Mouse (Mus musculus): ENCODE data around the gene Dvl3.
"Not testable (repeated sequence)": the region's sequence is repeated elsewhere in the genome, so short reads cannot be mapped to it uniquely, and the experiment has no call there.

The Dvl3 gene

DNA sequence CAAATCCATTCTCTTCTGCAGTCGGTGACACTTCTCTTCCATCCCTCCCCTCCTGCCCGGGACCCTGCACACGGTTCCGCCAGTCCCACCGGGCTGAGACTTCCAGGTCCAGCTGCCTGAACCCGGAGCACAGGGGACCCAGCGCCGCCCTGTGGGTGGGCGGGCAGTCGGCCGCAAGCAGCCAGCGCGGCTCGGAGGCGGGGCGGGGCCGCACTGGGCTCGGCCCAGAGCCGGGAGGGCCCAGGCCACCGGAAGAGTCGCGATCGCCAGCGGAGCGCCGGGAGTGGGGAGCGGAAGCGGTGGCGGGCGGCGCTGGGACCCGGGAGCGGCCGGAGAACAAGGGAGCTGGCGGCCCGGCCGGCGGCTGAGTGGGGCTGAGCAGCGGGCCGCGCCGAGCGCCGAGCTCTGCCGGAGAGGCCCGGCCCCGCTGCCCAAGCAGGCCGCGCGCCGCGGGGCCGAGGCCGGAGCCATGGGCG lies at the start of gene Dvl3:
Gene Dvl3 (plus strand): TSS at position 257 of the 476 bp plus-strand sequence.
- DNase-seq (ENCODE audit: low spot score), result peak; percentile 88

DNA sequence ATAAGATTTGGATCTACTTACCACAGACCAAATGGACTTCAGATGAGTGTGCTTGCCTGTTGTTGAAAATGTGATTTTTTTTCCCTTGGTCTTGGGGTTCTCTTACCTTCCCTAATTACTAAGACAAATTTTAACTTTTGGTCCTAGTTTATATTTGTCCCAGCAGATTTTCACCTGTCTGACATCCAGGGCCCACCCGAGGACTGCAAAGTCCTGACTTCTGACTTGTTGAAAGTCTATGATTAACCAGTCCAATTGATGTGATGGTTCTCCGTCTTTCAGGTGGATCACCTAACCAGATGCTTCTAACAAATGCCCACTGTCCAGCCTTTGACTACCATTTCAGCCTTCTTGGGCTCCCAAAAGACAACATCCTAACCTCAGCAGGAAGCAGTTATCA lies 45.8 kb upstream of the Dvl3 start:
- no peak for DNase-seq (ENCODE audit: low spot score)

DNA sequence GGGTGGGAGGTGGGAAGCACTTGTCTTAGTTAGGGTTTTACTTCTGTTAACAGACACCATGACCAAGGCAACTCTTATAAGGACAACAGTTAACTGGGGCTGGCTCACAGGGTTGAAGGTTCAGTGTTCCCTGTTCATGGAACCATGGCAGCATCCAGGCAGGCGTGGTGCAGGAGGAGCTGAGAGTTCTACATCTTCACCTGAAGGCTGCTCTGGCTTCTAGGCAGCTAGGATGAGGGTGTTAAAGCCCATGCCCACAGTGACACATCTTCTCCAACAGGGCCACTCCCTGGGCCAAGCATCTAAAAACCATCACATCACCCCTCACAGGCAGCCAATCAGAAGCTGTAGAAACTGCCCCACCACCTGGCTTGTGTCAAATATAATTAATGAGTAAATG lies 45.1 kb upstream of the Dvl3 start:
- no peak for DNase-seq (ENCODE audit: low spot score)

DNA sequence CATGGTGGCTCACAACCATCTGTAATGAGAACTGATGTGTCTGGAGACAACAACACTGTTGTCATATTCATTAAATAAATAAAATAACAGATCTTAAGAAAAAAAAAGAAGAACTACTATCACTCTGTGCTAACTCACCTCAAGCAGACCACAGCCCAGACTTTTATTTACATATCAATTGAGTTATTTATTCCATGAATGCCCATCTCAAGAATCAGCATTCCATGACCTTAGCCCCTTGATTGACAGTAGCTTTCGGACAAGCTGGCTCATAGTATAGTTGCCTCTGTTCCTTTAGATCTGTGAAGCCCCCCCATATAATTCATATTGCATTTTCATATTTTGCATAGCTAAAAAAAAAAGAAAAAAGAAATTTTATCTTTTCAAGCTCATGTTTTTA lies 43.0 kb upstream of the Dvl3 start:
- no peak for DNase-seq (ENCODE audit: low spot score)

DNA sequence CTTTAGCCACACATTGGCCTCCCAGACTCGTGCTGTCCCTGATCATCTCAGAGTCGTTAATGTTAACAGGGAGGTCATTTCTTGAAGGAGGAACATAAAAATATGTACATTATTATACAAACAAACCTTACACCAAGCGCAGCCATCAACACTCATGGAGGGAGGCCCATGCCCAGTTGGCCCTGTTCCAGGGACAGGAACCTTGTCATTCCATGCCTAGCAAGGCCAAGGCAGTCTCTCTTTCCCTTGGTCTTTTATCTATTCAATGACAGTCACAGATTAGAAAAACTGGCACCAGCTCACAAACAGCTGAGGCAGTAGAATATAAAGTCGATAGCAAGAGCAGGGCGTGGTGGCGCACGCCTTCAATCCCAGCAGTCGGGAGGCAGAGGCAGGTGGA lies 42.6 kb upstream of the Dvl3 start:
- no peak for DNase-seq (ENCODE audit: low spot score)

DNA sequence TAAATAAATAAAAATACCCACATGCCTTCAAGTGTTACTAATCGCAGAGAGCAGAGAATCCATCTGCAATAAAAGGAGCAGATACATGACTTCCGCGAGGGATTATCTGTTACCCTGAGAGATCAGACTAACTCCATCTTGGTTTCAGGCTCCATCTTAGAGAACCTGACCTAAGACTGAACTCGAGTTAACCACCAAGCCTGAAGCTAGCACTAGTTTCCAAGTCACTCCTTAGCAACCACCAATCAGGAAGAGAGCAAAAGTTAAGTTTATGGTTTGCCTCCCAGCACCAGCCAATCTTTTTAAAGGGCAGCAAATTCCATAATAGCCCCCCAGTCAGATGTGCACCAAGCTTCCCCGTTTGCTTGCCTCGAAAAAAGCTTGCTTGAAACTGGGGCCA lies 42.0 kb upstream of the Dvl3 start:
- DNase-seq (ENCODE audit: low spot score), result no peak

DNA sequence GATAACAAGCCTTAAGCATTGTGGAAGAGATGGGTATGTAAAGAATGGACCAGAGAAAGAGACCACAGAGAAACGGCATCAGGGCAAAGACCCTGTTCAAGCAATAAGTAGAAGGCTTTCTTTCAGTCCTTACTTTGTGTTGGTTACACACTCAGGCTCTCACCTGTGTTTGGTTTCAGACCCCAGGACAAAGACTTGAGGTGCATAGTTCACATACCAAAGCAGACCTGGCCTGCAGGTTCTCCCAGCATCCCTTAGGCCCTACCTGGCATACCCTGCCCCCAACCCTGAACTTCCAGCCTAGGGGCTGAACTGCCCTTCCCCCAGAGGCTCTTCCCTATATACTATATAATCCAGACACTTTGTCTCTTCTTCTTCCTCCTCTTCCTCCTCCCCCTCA lies 41.4 kb upstream of the Dvl3 start:
- DNase-seq (ENCODE audit: low spot score), result no peak

DNA sequence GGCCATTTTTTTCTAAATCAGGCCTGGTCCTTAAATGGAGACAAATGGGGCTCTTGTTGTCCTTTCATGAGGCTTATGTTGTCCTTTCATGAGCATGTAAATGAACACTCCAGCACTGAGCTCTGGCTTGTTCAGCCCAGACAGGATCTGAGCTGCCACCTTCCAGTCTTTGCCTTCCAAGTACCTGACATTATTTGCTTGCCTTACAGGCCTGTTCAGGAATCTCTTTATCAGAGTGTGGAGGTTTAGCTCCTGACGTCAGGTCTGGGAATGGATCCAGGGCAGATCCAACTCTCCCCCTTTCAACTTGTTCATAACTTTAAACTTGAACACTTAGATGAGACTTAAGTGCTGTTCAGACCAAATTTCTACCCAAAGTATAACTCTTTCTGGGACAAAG lies 39.9 kb upstream of the Dvl3 start:
- no peak for DNase-seq (ENCODE audit: low spot score)

DNA sequence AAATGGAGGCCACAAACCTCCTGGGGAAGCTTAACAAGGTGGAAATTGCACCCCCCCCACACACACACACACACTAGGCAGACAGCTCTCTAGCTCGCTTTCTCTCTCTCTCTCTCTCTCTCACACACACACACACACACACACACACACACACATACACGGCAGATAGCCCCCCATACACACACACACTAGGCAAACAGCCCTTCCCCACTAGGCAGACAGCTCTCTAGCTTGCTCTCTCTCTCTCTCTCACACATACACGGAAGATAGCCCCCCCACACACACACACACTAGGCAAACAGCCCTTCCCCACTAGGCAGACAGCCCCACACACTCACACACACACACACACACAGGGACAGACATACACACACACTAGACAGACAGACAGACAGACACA lies 39.5 kb upstream of the Dvl3 start:
- DNase-seq (ENCODE audit: low spot score), result no peak

DNA sequence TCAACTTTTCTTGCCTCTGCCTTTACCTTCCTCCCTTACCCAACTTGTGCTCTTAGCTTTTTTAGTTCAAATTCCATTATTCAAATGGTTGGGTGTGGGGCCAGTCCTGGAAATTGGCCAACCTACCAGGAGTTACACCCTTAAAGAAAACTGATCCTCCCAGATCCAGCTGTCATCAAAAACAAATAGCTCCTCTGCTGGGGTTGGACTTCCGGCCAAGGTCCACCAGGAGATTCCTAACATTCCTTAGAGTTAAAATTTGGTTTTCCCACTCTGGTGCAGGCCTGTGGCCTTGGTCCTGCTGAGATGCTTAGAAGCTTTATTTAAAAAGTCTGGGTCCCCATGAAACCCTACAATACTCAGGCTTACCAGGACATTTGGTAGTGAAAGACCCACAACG lies 38.3 kb upstream of the Dvl3 start:
- DNase-seq (ENCODE audit: low spot score), result no peak

DNA sequence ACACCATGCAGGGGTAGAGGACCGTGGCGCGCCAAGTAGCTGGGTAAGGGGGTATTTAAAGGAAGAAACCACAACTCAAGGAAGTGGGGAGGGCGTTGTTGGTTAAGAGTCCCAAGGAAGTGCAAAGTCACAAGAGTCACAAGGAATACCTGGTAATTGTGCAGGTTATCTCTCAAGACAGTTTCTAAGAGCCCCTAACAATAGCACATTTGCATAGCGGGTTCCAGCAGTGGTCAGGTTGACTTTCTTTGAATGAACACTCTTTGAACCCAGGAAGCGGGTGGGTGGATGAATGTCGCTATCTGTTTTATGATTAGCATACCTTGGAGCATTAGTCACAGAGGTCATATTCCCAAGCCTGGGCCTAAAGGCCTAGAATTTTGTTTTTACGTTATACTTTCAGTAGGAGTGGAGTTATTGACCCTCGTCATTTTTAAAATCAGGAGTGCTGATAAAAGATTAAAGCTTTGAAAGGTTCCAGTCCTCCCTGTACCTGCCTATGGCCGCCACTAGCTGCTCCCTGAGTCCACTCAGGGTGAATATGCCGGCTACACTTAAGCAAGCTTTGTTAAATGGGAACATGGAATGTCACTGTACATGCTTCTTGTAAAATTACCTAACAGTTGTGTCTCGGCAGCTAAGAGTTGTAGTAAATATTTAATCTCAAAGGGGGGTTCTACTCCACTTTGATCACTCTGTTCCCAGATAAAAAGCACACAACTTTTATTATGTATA lies 37.6 kb upstream of the Dvl3 start:
- not testable (repeated sequence) for DNase-seq (ENCODE audit: low spot score)

DNA sequence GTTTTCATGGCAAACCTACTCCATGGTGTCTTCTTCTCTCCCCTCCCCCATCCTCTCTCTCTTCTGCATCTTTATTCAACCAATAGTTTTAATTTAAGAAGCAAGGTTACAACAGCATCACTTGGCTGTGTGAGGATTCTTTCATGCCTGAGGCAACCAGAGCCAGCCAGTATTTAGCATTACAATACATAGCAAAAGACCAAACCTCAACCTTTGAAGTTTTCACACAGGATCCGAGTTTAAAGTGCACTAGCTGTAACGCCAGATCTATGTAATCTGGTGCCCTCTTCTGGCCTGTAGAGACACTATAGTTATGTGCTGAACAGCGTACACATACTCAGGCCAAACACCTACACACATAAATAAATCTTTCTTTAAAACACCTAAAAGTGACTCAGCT lies 36.7 kb upstream of the Dvl3 start:
- no peak for DNase-seq (ENCODE audit: low spot score)

DNA sequence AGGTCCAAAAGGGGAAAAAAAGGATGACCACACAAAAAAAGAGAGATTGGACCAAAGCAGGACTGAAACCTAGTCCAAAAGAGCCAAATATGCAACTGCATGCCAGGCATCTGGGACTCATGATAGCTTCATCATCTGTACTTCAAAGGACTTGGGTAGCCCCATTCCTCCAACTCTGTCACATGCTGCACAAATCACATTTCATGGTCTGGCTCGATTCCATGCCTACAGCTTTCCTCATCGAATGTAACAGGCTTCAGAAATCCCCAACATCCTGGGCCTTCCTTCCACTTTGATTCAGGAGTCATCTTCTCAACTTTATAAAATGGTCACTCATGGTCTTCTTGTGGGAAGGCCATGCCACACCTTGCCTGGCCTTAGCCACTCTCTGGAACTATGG lies 35.0 kb upstream of the Dvl3 start:
- DNase-seq (ENCODE audit: low spot score), result no peak

DNA sequence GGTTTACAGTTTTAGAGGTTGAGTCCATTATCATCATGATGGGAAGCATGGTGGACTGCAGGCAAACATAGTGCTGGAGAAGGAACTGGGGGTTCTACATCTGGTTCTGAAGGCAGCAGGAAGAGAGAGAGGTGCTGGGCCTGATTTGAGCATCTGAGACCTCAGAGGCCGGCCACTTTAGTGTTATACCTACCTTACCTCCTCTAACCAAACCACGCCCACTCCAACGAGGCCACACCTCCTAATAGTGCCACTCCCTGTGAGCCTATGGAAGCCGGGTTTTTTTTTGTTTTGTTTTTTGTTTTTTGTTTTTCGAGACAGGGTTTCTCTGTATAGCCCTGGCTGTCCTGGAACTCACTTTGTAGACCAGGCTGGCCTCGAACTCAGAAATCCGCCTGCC lies 33.1 kb upstream of the Dvl3 start:
- not testable (repeated sequence) for DNase-seq (ENCODE audit: low spot score)

DNA sequence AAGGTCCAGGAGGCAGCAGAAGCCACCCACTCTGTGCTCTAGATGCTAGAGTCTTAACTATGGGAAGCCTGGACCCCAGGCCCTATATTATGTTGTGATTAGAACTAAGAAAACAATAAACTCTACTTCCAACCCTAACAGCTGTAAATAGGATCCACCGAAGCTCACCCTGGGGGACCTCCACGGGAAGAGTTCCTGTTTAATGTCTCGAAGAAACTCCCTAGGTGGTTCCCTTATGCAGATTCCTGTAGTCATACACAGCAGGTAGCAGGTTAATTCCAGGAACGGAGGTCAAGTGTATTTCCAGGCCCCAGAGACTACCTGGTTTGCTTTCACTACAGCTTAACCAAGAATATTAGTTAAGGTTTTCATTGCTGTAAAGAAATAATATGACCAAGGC lies 31.7 kb upstream of the Dvl3 start:
- DNase-seq (ENCODE audit: low spot score), result no peak

DNA sequence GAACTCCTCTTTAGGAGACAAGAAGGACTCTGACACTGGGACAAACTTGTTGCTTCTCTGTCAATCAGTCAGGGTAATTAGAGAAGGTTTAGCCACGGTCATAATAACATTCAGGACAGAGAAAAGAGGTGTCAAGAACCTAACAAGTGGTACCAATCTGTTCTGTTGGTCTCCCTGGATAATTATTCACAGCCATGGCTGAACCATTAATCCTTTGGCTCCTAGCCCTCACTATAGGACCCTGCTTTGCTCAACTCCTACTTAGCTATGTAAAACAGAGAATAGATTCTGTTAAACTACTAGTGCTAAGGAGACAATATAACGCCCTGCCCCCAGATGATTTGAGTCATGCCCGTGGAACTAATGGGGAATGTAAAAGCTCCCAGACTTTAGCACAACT lies 30.7 kb upstream of the Dvl3 start:
- DNase-seq (ENCODE audit: low spot score), result no peak

DNA sequence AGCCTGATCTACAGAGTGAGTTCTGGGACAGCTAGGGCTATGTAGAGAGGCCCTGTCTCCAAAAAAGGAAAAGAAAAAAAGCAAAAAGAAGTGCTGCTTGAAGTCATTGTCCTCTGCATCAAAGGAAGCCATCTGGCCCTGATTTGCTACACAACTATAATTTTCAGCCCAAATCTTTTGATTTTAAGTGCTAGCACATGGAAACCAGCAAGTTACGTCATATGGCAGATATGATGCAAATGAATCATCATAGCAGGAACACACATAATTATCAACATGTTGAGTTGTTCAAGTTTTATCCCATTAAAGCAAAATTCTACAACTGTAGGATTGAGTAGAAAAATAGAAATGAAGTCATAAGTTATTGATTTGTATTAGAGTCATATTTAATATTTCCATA lies 28.6 kb upstream of the Dvl3 start:
- DNase-seq (ENCODE audit: low spot score), result no peak

DNA sequence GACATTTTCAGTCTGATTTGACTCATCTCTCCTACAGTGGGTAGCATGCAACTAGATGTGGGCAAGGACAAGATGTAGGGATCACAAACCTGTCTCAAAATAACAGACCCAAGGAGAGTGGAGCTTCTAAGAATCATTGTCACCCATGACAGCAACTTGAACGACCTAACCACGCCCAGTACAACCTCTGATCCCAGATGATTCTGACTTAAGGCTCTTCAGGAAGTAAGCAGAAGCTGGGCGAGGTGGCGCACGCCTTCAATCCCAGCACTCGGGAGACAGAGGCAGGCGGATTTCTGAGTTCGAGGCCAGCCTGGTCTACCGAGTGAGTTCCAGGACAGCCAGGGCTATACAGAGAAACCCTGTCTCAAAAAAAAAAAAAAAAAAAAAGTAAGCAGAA lies 28.0 kb upstream of the Dvl3 start:
- DNase-seq (ENCODE audit: low spot score), result not testable (repeated sequence)

DNA sequence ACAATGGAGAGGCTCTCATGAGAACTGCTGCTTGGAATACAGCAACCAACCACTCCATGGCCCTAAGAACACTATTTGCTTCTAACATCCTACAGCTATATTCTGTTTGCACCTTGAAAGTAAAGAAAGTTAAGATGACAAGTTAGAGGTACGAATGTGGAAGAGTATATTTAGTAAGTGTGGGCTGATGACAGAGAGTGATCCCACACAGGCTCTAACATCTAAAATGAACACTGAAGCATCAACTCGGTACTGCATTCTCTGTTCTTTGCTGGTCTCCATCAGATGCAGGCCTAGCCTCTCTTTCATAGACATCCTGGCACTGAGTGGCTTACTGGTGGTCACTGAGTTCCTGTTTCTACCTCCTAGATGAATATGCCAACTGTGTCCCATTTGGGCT lies 27.5 kb upstream of the Dvl3 start:
- no peak for DNase-seq (ENCODE audit: low spot score)

DNA sequence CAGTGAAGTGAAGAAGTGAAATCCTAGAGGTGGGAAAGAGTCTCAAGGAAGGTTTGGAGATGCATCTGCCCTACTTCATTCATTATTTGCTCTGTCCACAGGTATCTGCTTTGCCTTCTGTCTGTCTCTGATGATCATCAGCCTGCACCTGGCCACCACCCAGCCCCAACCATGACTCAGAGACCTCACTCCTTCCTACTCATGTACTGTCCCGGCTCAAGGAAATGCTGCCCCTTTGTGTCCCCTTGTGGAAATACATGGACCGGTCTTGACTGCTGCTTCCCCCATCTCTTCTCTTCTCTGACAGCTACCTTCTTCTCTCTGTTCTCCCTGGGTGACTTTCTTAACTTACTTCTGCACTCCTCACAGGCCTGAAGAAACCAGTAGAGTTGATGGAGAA lies 26.2 kb upstream of the Dvl3 start:
- DNase-seq (ENCODE audit: low spot score), result no peak

DNA sequence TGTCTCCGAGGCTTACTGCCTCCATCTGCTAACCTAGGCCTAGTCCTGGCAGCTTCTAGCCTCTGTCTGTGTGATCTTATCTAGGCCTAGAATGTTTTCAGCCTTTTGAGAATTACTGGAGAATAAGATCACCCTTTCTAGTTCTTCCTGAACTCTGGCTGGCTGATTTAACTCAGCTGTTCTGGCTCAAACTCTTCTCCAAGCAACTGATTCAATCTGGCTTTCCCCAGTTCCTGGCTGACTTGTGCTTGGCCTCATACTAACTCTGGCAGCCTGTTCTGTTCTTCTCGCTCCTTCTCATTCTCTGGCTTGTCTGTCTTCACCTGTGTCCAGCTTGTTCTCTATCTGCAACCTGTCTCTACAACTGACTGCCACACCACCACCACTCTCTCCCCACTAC lies 25.5 kb upstream of the Dvl3 start:
- DNase-seq (ENCODE audit: low spot score), result no peak

DNA sequence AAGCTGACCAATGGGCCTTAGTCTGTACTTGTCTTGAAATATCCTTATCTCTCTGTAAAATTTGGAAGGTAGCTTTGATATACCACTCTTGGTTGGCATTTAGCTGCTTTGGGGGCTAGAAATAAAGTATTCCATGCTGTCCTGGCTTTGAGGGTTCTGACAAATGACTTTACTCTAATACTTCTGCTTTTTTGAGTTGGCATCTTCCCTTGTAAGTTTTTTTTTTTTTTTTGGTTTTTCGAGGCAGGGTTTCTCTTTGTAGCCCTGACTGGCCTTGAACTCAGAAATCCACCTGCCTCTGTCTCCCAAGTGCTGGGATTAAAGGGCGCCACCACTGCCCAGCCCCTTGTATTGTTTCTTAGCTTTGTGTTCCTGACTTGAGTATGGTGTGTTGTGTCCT lies 23.3 kb upstream of the Dvl3 start:
- DNase-seq (ENCODE audit: low spot score), result no peak

DNA sequence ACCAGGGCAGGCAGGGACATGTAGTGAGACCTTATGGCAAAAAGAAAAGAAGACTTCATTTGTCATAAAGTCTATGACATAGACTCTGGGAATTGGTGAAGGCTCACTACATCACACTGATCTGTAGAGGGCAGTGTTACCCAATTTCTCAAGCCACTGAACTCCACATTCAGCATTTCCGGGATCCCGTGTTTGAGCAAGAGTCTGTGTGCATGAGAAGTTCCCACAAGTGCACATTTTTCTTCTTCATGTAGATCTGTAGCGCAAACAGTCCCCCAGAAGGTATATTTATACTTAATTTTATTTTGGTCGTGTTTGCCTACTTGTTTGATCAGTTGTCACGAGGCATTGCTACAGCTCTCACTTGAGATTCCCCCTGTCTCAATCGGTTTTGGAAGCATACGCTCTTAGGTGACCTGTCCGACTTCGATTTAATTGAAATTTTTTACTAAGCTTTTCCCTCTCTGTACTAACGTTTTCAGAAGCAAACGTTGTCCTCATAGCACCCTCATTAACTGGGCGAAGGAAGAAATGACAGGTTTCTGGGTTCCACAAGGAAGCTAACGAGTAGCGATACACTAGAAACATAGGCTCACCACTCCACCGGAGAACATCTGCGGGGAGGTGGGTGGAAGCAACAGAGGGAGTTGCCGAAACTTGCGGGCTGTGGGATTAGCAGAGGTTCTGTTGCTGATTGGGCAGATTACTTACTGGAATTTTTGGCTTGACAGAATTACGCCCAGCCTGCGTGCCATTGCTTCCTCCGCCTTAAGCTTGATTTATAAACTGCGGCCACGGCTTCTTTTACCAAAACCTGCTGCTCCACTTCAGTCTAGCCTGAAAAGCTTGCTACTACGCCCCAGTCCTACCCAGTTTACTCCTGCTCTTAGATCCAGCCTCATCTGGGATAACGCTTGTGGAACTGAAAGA lies 19.8 kb upstream of the Dvl3 start:
- peak; percentile 33 for DNase-seq (ENCODE audit: low spot score)
